Mouse (Mus musculus) heart, postnatal 10 days (tissue): ENCODE results near the gene Fastk. TPM values are rescaled to one million over a fixed set of nuclear protein-coding genes. Genes with fewer than 3 reads are reported as not detected.
"Not testable (repeated sequence)": the region's sequence is repeated elsewhere in the genome, so short reads cannot be mapped to it uniquely, and the experiment has no call there.

ENCODE experiments used
- DNase-seq, 2 experiments: peaks; one replicate each; pipeline ENCODE4 v3.0.0; 2021
- intact Hi-C: fragments of 180-260 bp; cut with DNase I; formaldehyde crosslinking; loops from one replicate; pipeline ENCODE4 v1.15.1; 2025
- total RNA-seq, 2 experiments: library from RNA; stranded (reverse); gene quantifications; 2 replicates each; pipeline ENCODE4 v1.2.3; 2021

Gene Fastk
- total RNA-seq, 2 experiments from 2014 or later, result 207 to 209 TPM

DNA sequence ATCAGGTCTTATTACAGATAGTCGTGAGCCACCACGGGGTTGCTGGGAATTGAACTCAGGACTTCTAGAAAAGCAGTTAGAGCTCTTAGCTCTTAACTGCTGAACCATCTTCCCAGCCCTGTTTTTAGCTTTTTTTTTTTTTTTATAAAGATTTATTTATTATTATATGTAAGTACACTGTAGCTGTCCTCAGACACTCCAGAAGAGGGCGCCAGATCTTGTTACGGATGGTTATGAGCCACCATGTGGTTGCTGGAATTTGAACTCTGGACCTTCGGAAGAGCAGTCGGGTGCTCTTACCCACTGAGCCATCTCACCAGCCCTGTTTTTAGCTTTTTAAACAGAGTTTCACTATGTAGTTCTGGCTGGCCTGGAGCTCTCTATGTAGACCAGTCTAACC is 48.8 kb downstream of the Fastk start:
- DNase-seq, intact Hi-C loops: not testable (repeated sequence)

DNA sequence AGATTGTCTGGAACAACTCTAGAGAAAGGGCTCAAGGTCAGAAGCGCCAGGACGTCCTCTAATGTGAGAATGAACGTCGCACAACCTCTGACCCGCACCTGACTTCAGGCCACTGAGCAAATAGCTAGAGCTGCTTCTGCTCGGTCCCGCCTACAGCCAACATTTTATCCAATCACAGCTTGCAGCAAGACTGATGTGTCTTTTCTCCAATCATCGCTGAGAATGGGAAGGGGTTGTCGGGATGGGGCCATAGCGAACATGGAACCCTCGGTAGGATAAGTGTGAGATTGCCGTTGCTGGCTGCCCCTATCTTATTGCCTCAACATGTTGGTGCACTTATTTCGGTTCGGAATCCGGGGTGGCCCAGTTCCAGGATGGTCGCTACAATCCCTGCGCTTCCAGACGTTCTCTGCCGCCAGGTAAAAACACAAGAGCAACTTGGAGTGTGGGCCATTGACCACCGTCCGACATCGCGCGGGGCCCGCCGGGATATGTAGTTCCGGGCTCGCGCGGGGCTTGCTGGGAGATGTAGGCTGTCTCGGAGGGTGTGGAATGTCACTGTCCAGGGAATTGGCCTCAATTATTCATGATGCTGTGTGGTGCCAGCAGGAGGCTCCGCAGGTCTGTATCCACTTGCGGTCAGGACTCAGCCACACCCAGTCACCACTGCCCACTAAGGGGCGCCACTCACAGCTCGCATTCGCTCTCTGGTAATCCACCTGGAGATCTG is 50.8 kb downstream of the Fastk start:
- intact Hi-C loops, result loop anchor here (2.0 kb wide), 1 partner anchor 28 kb away; the partner anchor contains the start of genes Cdk5 and Slc4a2
- peak; percentile 97 to 99 for DNase-seq

DNA sequence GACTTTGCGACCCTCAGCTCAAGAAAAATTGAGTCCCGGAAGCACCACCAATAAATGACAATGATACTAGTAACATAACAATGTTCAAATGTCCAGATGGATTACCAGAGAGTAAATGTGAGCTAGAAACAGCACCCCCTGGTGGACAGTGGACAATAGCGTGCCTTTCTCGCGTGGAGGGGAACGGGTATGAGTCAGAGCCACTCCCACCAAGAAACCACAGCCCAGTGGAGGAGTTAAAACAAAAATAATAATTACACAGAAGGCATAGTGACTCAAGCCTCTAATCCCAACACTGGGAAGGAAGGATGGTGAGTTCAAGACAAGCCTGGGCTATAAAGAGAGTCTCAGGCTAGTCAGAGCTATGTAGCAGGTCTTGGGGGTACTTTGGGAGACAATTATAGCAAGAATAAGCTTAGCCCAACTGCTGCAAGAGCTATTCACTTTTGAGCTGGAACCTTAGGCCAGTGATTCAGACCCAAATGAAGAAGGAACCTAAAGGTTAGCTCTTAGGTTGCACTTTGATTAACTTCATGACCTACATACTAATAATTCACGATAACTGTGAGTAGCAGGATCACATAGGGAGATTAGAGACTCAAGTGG is 51.6 kb downstream of the Fastk start, which contains the start of gene Abcb8:
TSS of gene Abcb8 (plus strand) at position 272 of the 606 bp plus-strand sequence.
- intact Hi-C loops, result loop anchor here (2.0 kb wide), 2 partner anchors 33 to 57 kb away; no protein-coding TSS in a partner anchor

DNA sequence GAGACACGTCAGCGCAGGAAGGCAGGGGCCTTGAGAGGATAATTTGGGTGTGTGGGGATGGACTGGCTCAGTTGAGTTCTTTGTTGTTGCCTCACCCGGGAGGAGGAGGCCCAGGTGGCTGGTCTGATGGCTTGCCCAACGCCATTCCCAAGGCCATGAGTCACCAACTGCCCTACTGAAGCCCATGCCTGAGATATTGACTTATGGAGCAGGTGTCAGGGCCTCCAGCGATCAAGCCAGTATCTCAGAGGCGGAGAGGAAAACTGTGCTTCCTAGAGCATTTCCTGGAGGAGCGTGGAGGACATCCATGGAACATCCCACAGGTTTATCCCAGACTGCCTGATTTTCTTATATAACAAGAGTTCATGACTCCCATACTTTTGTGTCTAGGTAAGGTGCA is 52.4 kb downstream of the Fastk start:
- intact Hi-C loops, result loop anchor here (2.0 kb wide), 2 partner anchors 32 to 56 kb away; no protein-coding TSS in a partner anchor
- no peak for DNase-seq

More for the DNA sequence above, 51.6 kb downstream of the Fastk start, which contains the start of gene Abcb8:
- DNase-seq, result peak; percentile 87 to 92

DNA sequence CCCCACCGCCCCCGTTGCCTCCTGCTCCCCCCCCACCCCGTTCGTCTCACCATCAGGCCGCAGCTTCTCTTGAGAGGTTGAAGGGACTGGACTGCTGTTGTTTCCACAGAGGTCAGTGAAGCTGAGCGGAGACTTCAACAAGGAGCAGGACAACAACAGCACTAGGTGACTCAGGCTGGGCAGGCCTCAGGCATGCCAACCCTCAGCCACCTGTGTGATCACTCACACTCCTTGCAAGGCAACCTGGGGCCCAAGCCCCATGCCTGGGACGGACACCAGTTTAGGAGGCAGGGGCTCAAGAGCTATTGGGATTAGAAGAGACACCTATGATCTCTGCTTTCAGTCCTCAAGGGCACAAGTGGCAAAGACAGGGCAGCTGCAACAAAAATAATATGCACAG is 53.2 kb downstream of the Fastk start, which contains the start of gene Atg9b:
TSS of gene Atg9b (minus strand) at position 280 of the 400 bp plus-strand sequence.
- intact Hi-C loops, result loop anchor here (2.0 kb wide), 2 partner anchors 31 to 55 kb away; no protein-coding TSS in a partner anchor
- DNase-seq, result no peak

DNA sequence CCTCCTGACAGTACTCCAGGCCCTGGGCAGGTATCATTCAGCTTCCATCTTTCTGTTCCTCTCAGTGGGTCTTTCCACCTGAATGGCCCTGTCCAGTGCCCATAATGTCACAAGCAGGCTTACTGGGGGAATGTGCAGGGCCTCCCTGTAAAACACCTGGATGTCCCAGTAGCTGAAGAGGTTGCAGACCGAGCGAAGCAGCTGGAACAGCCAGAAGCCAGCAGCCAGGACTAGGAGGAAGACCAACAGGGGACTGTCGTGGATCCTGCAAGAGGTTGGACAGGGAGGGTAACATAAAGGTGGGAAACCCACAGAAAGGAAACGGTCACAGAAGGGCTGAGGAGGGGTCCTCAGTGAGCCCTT is 55.4 kb downstream of the Fastk start:
- no peak for DNase-seq
- intact Hi-C loops, result no loop called here

DNA sequence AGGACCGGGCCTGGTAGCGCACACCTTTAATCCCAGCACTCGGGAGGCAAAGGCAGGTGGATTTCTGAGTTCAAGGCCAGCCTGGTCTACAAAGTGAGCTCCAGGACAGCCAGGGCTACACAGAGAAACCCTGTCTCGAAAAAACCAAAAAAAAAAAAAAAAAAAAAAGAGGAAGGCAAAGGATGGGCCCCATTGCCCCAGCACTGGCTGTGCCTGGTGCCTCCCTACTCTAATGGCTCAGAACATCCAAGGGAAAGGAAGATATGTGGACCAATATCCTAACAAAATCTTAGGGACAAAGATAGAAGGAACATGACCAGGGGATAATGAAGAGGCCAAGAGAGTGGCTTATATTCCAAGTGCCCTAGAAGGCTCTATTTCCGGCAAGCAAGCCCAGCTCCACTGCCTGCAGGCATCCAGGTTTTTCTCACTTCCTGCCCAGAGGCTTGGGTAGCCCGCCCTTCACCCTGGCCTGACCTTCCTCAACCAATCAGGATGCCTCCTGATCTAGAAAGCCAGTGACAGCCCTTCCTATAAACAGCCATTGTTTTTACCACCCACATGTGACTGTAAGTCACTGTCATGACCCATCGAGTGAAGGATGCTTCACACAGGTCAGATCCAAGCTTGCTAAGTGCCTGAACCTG is 56.0 kb downstream of the Fastk start:
- intact Hi-C loops, result no loop called here
- peak; percentile 46 to 61 for DNase-seq

Other genes starting within 250 kb of the Fastk start
- 10 to 100 TPM; 90.5 to 93.9 TPM for gene Kcnh2, start 93.7 kb downstream of the Fastk start, total RNA-seq
- 10 to 100 TPM; 44.0 to 44.4 TPM for gene Nos3, start 80.5 kb downstream of the Fastk start, total RNA-seq
- gene Atg9b, start 53.1 kb downstream of the Fastk start, total RNA-seq, result under 1 TPM; 0.62 to 0.89 TPM
- gene Abcb8, start 51.6 kb downstream of the Fastk start, total RNA-seq, result 10 to 100 TPM; 85.0 to 88.5 TPM
- gene Asic3, start 31.9 kb downstream of the Fastk start, total RNA-seq, result under 1 TPM; 0.12 to 0.22 TPM
- gene Cdk5, start 21.8 kb downstream of the Fastk start, total RNA-seq, result 10 to 100 TPM; 21.5 to 25.0 TPM
- gene Slc4a2, start 21.4 kb downstream of the Fastk start, total RNA-seq, result 10 to 100 TPM; 49.2 to 52.4 TPM
- 10 to 100 TPM in 1 of 2 experiments, 1 to 10 TPM in 1; 9.6 to 10.7 TPM for gene Tmub1, start 2.6 kb upstream of the Fastk start, total RNA-seq
- gene Agap3, start 6.9 kb upstream of the Fastk start, total RNA-seq, result 10 to 100 TPM; 83.1 to 84.8 TPM
- under 1 TPM in 1 of 2 experiments, not detected in 1; 0.10 TPM for gene Gbx1, start 81.9 kb upstream of the Fastk start, total RNA-seq
- gene Asb10, start 95.7 kb upstream of the Fastk start, total RNA-seq, result 10 to 100 TPM; 41.9 to 47.0 TPM
- not detected for gene 4931409K22Rik, start 111.5 kb upstream of the Fastk start, total RNA-seq
- gene Abcf2, start 132.2 kb upstream of the Fastk start, total RNA-seq, result 10 to 100 TPM; 44.2 to 47.5 TPM
- 10 to 100 TPM; 19.4 to 19.8 TPM for gene Chpf2, start 141.5 kb upstream of the Fastk start, total RNA-seq
- 10 to 100 TPM; 61.4 to 67.8 TPM for gene Smarcd3, start 179.1 kb upstream of the Fastk start, total RNA-seq
- gene Nub1, start 240.2 kb upstream of the Fastk start, total RNA-seq, result 10 to 100 TPM; 29.3 to 31.6 TPM